Mouse (Mus musculus): Measurements from ENCODE around the gene Sltm. TPM values are rescaled to one million over a fixed set of nuclear protein-coding genes. Genes with fewer than 3 reads are reported as not detected.

Gene Sltm
- 16.5 and 17.6 TPM in 2 replicates for total RNA-seq (2014; rRNA removed)
- 2.8 and 3.5 TPM in 2 replicates for polyA plus RNA-seq (2012; rRNA removed)

DNA sequence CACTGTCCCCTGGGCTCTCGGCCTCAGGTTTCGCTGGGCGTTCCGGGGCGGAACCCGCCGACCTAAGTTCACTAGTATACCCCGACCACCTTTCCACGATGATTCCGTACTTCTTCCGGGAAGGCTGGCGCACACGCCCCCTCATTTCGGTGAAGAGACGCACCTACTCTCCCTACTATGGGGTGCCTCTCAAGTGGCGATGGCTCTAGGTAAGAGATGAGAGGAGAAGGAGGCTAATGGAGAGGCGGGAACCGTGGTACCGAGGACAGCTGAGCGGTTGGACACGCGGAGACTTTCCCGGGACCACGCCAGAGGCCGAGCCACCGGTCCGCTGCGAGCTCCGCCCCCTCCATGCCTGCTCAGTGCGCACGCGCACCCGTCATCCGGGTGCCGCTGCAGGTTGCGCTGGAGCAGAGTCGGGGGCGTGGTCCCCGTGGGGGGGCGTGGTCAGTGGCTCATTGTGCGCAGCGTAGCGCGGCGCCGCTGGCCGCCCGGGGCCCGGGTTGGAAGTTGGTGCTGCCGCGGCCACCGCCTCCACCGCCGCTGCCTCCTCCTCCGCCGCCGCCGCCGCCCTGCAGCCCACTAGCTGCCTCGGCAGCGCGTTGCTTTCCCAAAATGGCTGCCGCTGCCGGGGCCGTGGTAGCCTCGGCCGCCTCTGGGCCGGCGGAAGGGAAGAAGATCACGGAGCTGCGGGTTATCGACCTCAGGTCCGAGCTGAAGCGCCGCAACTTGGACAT is at the start of gene Sltm:
Gene Sltm, plus strand, starts transcription at position 450 of the 737 bp plus-strand sequence.
- no peak for TF ChIP-seq CTCF (IDR thresholded peaks at IDR 0.05; ENCODE audit: low read depth, low read length)
- peak; percentile 87 for TF ChIP-seq POLR2A (IDR thresholded peaks at IDR 0.05; ENCODE audit: extremely low read depth, insufficient read depth, low read length)
- WGBS, result 1% methylated on average over 75 of the region's 75 CpGs
- H3K27me3 ChIP-seq (ENCODE audit: control insufficient read depth, insufficient read depth, low read length), result no peaks in the 10 kb centered on the region
- DNase-seq (ENCODE audit: extremely low read depth, low read depth, low spot score), result peak; percentile 77
- peak within 1 kb of the TSS; percentile 93 for H3K9ac ChIP-seq (ENCODE audit: low read depth, low read length)
- no peaks in the 10 kb centered on the region for H3K36me3 ChIP-seq (ENCODE audit: control insufficient read depth, insufficient read depth, low read length)
- H3K4me3 ChIP-seq (ENCODE audit: insufficient read depth, low read depth, low read length), result peak within 1 kb of the TSS; percentile 92
- peak within 1 kb of the TSS; percentile 88 for H3K27ac ChIP-seq (replicated peaks; ENCODE audit: insufficient read depth, low read depth, low read length)
- peaks cover 4% of the 10 kb centered on the region; the same call in 1 of the 2 replicates for H3K4me1 ChIP-seq (ENCODE audit: control insufficient read depth, insufficient read depth, low read length)
- H3K79me2 ChIP-seq (ENCODE audit: control insufficient read depth, insufficient read depth, low read length), result no peaks in the 10 kb centered on the region; the same call in 1 of the 2 replicates

GRCm38 (mm10) chr9:70493038-70493437 is 49.5 kb upstream of the Sltm start:
- no peak for TF ChIP-seq POLR2A (IDR thresholded peaks at IDR 0.05; ENCODE audit: extremely low read depth, insufficient read depth, low read length)
- no peak for TF ChIP-seq CTCF (IDR thresholded peaks at IDR 0.05; ENCODE audit: low read depth, low read length)
- WGBS, result 93% methylated on average over 2 of the region's 2 CpGs
- Histone ChIP-seq H3K27ac (replicated peaks; ENCODE audit: insufficient read depth, low read depth, low read length) (no peak overlapping the region), H3K9ac (ENCODE audit: low read depth, low read length) (no peak overlapping the region), H3K79me2 (ENCODE audit: control insufficient read depth, insufficient read depth, low read length) (peaks cover 27% of the 10 kb centered on the region; the same call in 1 of the 2 replicates), H3K4me1 (ENCODE audit: control insufficient read depth, insufficient read depth, low read length) (peaks cover 5% of the 10 kb centered on the region), H3K27me3 (ENCODE audit: control insufficient read depth, insufficient read depth, low read length) (no peaks in the 10 kb centered on the region), H3K36me3 (ENCODE audit: control insufficient read depth, insufficient read depth, low read length) (peaks cover 18% of the 10 kb centered on the region), H3K4me3 (ENCODE audit: insufficient read depth, low read depth, low read length) (no peak overlapping the region)
- DNase-seq (ENCODE audit: extremely low read depth, low read depth, low spot score), result no peak

- Histone ChIP-seq H3K36me3 (ENCODE audit: control insufficient read depth, insufficient read depth, low read length) (peaks cover 19% of the 10 kb centered on the region), H3K27me3 (ENCODE audit: control insufficient read depth, insufficient read depth, low read length) (no peaks in the 10 kb centered on the region), H3K9ac (ENCODE audit: low read depth, low read length) (no peak overlapping the region), H3K27ac (replicated peaks; ENCODE audit: insufficient read depth, low read depth, low read length) (no peak overlapping the region), H3K79me2 (ENCODE audit: control insufficient read depth, insufficient read depth, low read length) (peaks cover 23% of the 10 kb centered on the region; the same call in 1 of the 2 replicates), H3K4me3 (ENCODE audit: insufficient read depth, low read depth, low read length) (no peak overlapping the region), H3K4me1 (ENCODE audit: control insufficient read depth, insufficient read depth, low read length) (peaks cover 10% of the 10 kb centered on the region)
- TF ChIP-seq CTCF (IDR thresholded peaks at IDR 0.05; ENCODE audit: low read depth, low read length) (no peak), POLR2A (IDR thresholded peaks at IDR 0.05; ENCODE audit: extremely low read depth, insufficient read depth, low read length) (no peak)
- no peak for DNase-seq (ENCODE audit: extremely low read depth, low read depth, low spot score)
Measured at GRCm38 (mm10) chr9:70496990-70497389, 45.6 kb upstream of the Sltm start.

DNA sequence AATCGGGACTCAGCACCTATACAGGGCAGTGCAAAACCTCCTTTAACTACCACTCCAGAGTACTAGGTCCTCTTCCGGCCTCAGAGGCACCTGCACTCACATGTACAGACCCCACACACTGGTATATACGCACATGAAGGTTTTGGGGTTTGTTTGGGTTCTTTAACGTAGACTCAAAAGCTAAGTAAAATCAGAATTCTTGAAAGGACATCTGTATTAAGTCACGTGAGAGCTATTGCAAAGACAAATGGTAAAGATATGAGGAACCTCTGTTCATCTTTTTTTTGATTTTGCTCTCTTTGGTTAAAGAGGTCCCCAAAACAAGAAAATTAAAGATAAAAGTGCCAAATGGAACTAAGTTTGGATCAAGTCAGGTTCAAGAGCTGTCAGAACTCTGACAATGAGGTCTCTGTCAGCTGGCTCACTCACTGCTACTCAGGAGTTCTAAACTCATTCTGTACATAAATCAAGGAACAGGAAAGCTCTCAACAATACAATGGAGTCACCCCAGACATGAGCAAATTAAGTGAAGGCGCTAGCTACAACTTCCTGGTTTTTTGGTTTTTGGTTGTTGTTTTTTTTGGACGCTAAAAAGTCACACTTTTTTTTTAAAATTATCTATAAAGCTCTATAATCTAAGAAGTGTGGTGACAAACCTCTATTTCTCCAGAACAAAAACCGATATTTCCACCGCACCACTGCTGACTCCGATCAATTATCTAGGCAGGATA is 40.1 kb upstream of the Sltm start:
- 23% methylated on average over 10 of the region's 10 CpGs for WGBS
- H3K27me3 ChIP-seq (ENCODE audit: control insufficient read depth, insufficient read depth, low read length), result no peaks in the 10 kb centered on the region
- no peak for TF ChIP-seq POLR2A (IDR thresholded peaks at IDR 0.05; ENCODE audit: extremely low read depth, insufficient read depth, low read length)

GRCm38 (mm10) chr9:70503015-70503603 is 39.4 kb upstream of the Sltm start:
- peak; percentile 70 for DNase-seq (ENCODE audit: extremely low read depth, low read depth, low spot score)
- peaks cover 11% of the 10 kb centered on the region for H3K4me1 ChIP-seq (ENCODE audit: control insufficient read depth, insufficient read depth, low read length)
- H3K4me3 ChIP-seq (ENCODE audit: insufficient read depth, low read depth, low read length), result peak overlapping the region; percentile 100
- peaks cover 9% of the 10 kb centered on the region for H3K36me3 ChIP-seq (ENCODE audit: control insufficient read depth, insufficient read depth, low read length)
- WGBS, result under 1% methylated on average over 55 of the region's 70 CpGs
- TF ChIP-seq POLR2A (IDR thresholded peaks at IDR 0.05; ENCODE audit: extremely low read depth, insufficient read depth, low read length) (0 out of 2 replicates have a peak, but pooled peaks have one; percentile 16), CTCF (IDR thresholded peaks at IDR 0.05; ENCODE audit: low read depth, low read length) (no peak)
- peak overlapping the region; percentile 100 for H3K9ac ChIP-seq (ENCODE audit: low read depth, low read length)
- peak overlapping the region; percentile 100 for H3K27ac ChIP-seq (replicated peaks; ENCODE audit: insufficient read depth, low read depth, low read length)
- peaks cover 10% of the 10 kb centered on the region; the same call in 1 of the 2 replicates for H3K79me2 ChIP-seq (ENCODE audit: control insufficient read depth, insufficient read depth, low read length)
- H3K27me3 ChIP-seq (ENCODE audit: control insufficient read depth, insufficient read depth, low read length), result no peaks in the 10 kb centered on the region

More for the DNA sequence above, 40.1 kb upstream of the Sltm start:
- Histone ChIP-seq H3K4me3 (ENCODE audit: insufficient read depth, low read depth, low read length) (peak overlapping the region; percentile 100), H3K27ac (replicated peaks; ENCODE audit: insufficient read depth, low read depth, low read length) (peak overlapping the region; percentile 93), H3K36me3 (ENCODE audit: control insufficient read depth, insufficient read depth, low read length) (peaks cover 9% of the 10 kb centered on the region), H3K9ac (ENCODE audit: low read depth, low read length) (peak overlapping the region; percentile 100), H3K4me1 (ENCODE audit: control insufficient read depth, insufficient read depth, low read length) (peaks cover 12% of the 10 kb centered on the region), H3K79me2 (ENCODE audit: control insufficient read depth, insufficient read depth, low read length) (peaks cover 12% of the 10 kb centered on the region; the same call in 1 of the 2 replicates)
- no peak for DNase-seq (ENCODE audit: extremely low read depth, low read depth, low spot score)
